Mouse (Mus musculus) intestine, embryonic 16.5 days (tissue): ENCODE measurements around the gene Elmod1. TPM values are rescaled to one million over a fixed set of nuclear protein-coding genes. Genes with fewer than 3 reads are reported as not detected.

Experiments used
- ATAC-seq: fragments of 200-750 bp; cut with Nextera tagmentation; 2 replicates; pipeline ENCODE4 v1.8.0; 2017; ENCODE audit warnings: moderate TSS enrichment, moderate library complexity
- H3K27ac ChIP-seq: fragments of 300-500 bp; sonication (generic); 2 replicates; pipeline ENCODE4 v1.5.1; 2014; ENCODE audit warnings: mild to moderate bottlenecking, low read length
- H3K27me3 ChIP-seq: fragments of 300-500 bp; sonication (generic); replicated peaks from 2 replicates; pipeline ENCODE4 v1.6.1; 2014; ENCODE audit warnings: low read length, control low read depth, mixed read lengths; ENCODE audit not compliant: control insufficient read depth, insufficient read depth
- H3K36me3 ChIP-seq: fragments of 300-500 bp; sonication (generic); 2 replicates; pipeline ENCODE4 v1.6.1; 2014; ENCODE audit warnings: low read length, control low read depth; ENCODE audit not compliant: control insufficient read depth, insufficient read depth
- H3K4me1 ChIP-seq: fragments of 300-500 bp; sonication (generic); 2 replicates; pipeline ENCODE4 v1.6.1; 2014; ENCODE audit warnings: low read length, control low read depth, mixed read lengths; ENCODE audit not compliant: control insufficient read depth, insufficient read depth
- H3K4me2 ChIP-seq: fragments of 300-500 bp; sonication (generic); 2 replicates; pipeline ENCODE4 v1.6.1; 2014; ENCODE audit warnings: low read depth, low read length, control low read depth
- H3K4me3 ChIP-seq: fragments of 300-500 bp; sonication (generic); 2 replicates; pipeline ENCODE4 v1.5.1; 2014; ENCODE audit warnings: mild to moderate bottlenecking, low read length
- H3K9ac ChIP-seq: fragments of 300-500 bp; sonication (generic); 2 replicates; pipeline ENCODE4 v1.6.1; 2014; ENCODE audit warnings: low read depth, low read length
- H3K9me3 ChIP-seq: fragments of 300-500 bp; sonication (generic); 2 replicates; pipeline ENCODE4 v1.6.1; 2016; ENCODE audit warnings: low read length, control low read depth; ENCODE audit not compliant: control insufficient read depth
- WGBS: fragments of 180-500 bp; shearing (Covaris S2); extraction: QIAGEN DNeasy Blood & Tissue Kit; methylation state at CpG from one replicate; pipeline ENCODE4 v1.1.7; 2014; 5-methylcytosine and 5-hydroxymethylcytosine counted together
- polyA plus RNA-seq: library from polyadenylated mRNA; unstranded; fragments of >200 nt; fragmentation: Nextera tagmentation; extraction: Ambion mirVana; gene quantifications from 2 replicates; pipeline ENCODE4 v1.2.1, GENCODE M21; 2015

Elmod1 gene
- polyA plus RNA-seq, 1 experiment from 2014 or later = 0.37 TPM

GRCm38 (mm10) chr9:53890075-53890474 lies 85.0 kb downstream of the Elmod1 start:
- 11% methylated on average over 1 of the region's 1 CpGs for WGBS
- no peak for ATAC-seq

GRCm38 (mm10) chr9:53883588-53884280 lies 91.4 kb downstream of the Elmod1 start:
- 88% methylated on average over 23 of the region's 23 CpGs for WGBS
- Histone ChIP-seq H3K4me2 (no peak overlapping the region), H3K4me3 (no peak overlapping the region), H3K9ac (no peak overlapping the region), H3K4me1 (no peaks in the 10 kb centered on the region), H3K9me3 (no peaks in the 10 kb centered on the region), H3K27ac (no peak overlapping the region), H3K27me3 (no peaks in the 10 kb centered on the region), H3K36me3 (no peaks in the 10 kb centered on the region)
- ATAC-seq = no peak

More at GRCm38 (mm10) chr9:53890075-53890474, 85.0 kb downstream of the Elmod1 start:
- Histone ChIP-seq H3K9me3 (no peaks in the 10 kb centered on the region), H3K36me3 (no peaks in the 10 kb centered on the region), H3K4me2 (no peak overlapping the region), H3K4me1 (no peaks in the 10 kb centered on the region), H3K27ac (no peak overlapping the region), H3K4me3 (no peak overlapping the region), H3K27me3 (no peaks in the 10 kb centered on the region), H3K9ac (no peak overlapping the region)

- no peak overlapping the region for H3K27ac ChIP-seq
- H3K9ac ChIP-seq = no peak overlapping the region
- H3K36me3 ChIP-seq = no peaks in the 10 kb centered on the region
- WGBS = 54% methylated on average over 2 of the region's 2 CpGs
- H3K4me2 ChIP-seq = no peak overlapping the region
- no peaks in the 10 kb centered on the region for H3K27me3 ChIP-seq
- no peaks in the 10 kb centered on the region for H3K4me1 ChIP-seq
- H3K9me3 ChIP-seq = no peaks in the 10 kb centered on the region
- no peak overlapping the region for H3K4me3 ChIP-seq
- ATAC-seq = no peak
Measured at GRCm38 (mm10) chr9:53877423-53877822, 97.7 kb downstream of the Elmod1 start.

- Histone ChIP-seq H3K27me3 (no peaks in the 10 kb centered on the region), H3K9ac (no peak overlapping the region), H3K9me3 (no peaks in the 10 kb centered on the region), H3K4me2 (no peak overlapping the region), H3K27ac (no peak overlapping the region), H3K36me3 (no peaks in the 10 kb centered on the region), H3K4me3 (no peak overlapping the region), H3K4me1 (no peaks in the 10 kb centered on the region)
- ATAC-seq = no peak
- WGBS = 86% methylated on average over 8 of the region's 8 CpGs
Measured at GRCm38 (mm10) chr9:53873239-53873638, 101.9 kb downstream of the Elmod1 start.

Other genes with a start within 250 kb of the Elmod1 start
- 28.0 and 28.8 TPM in 2 replicates for gene Slc35f2, start 203.8 kb downstream of the Elmod1 start, polyA plus RNA-seq
- 0.92 and 1.0 TPM in 2 replicates for gene Sln, start 125.1 kb downstream of the Elmod1 start, polyA plus RNA-seq
- gene Tnfaip8l3, start 93.1 kb upstream of the Elmod1 start, polyA plus RNA-seq = 0.15 and 0.20 TPM in 2 replicates